Mouse (Mus musculus) lung, postnatal 14 days (tissue): ENCODE data around the gene Ppm1h.

Experiments
- DNase-seq: peaks from one replicate; pipeline ENCODE4 v3.0.0; 2021

Gene Ppm1h

DNA sequence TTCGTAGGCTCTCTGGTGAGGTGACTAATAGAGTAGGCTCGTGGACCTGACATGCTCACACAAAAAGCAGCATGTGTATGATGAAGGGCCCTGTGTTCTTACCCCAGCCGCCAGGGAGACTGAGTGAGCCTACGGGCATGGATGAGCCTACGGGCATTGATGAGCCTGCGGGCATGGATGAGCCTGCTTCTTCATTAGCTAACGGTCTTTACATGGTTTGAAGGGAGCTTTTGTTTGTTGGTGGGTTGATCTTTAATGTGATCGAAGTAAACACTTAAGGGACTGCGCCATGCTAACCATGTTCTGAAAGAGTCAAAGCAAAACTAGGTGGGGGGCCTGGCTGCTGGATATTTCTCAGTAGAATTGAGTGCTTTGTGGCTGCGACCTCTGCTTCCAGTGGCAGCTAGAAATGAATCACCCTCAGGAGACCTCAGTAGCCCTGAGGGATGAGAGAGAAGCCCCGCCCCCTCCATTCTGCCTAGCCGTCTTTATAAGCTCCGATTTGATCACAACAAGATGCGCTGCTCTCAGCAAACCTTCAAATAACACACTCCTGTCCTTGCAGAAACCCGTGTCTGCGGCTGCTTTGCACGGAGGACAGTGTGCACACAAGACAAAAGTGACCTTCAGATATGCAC is 183.9 kb downstream of the Ppm1h start:
- no peak for DNase-seq

DNA sequence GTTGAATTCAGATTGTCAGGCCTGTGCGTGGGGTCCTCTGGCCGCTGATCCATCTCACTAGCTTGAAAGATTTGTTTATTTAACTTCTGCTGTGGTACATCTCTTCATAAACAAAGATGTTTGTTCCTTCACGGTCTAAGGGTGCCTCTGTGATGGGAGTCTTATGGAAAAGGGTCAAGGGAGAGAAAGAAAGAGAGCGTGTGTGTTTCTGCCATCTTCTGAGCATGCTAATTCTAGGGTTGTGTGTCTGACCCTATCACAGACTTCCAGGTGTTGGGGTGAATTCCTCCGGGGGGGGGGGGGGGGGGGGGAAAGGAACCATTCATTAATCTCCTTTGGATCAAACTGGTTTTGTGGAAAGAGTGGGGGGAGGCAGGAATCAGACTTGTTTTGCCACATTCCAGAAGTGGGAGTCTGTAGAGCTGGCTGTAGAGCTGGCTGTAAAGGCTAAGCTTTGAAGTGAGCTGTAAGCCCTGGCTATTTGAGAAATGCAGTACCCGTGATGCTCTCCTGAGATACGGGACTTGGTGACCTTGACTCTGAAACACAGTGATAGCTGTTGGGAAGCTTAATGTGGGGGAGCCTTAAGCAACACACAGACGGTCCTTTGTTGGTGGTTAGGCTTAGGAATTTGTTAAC is 191.4 kb downstream of the Ppm1h start:
- no peak for DNase-seq

DNA sequence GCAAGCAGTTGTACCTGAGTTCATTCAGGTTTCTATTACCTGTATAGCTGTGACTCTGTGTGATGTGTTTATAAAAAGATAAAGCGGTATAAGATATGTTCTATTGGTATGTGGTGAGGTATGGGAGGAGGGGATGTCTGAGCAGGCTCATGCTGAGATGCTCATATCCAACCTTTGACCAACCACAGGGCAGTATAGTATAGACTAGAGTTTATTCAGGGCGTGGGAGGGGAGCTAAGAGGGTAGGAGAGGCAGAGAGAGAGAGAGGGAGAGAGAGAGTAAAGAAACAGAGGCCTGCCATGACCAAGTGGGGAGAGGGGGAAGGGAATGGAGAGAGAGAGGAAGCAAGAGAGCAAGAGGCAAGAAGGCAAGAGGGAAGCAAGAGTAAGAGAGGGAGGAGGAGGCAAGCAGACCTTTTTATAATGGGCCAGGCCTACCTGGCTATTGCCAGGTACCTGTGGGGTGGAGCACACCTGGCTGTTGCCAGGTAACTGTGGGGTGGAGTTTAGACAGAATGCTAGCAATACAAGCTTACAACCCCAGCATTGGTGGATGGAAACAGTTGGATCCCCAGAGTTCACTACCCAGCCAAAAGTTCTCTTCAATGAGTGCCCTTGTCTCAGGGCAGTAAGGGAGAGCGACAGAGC is 192.4 kb downstream of the Ppm1h start:
- DNase-seq = no peak

DNA sequence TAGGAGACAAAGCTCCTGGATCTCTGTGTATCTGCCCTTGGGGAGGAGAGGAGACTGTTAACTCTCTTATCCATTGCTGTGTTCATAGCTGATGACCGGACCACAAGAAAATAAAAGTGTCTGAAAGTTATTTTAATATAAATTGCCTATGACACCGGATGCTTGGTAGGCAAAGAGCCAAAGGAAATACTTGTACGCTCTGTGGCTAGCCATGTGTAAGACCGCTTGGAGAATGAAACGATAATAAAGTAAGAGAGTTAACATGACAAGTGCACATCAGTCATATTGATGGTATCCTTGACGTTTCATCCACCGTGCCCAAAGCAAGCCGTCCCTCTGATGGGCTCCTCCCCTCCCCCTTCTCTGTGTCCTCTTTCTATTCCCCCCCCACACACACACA is 194.2 kb downstream of the Ppm1h start:
- no peak for DNase-seq

DNA sequence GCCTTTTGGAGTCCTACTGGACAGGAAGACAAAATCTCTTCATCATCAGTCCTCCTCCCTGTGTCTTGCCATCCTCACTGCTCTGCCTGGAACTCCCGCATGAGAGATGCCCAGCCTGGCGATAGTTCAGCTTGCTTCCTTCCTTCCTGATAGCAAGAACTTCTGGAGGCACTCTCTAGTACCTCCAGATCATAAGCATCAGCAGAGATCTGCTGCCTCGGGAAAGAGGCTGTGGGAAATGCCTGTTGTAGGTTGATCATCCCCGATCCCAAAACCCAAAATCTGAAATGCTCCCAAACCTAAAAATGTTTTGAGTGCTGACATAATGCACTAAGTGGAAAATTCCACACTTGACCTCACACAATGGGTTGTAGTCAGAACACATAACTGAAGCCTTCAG is 198.4 kb downstream of the Ppm1h start:
- DNase-seq = no peak

DNA sequence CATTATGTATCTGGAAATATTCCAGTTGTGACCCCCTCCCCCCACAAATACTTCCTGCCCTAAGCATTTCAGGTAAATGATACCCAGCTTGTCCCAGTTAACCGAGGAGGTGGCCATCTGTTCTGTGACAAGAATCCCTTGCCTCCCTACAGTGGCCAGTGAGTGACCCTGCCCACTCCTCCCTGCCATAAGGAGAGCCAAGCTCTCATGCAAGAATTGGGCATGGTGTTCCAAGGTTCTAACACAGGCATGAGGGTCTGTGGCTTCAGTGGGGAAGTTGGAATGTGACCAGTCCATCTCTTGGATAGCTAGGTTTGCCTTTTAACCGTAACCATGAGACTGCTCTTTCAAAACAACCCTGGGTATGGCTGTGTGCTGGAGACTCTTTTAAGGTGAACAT is 198.9 kb downstream of the Ppm1h start:
- no peak for DNase-seq

DNA sequence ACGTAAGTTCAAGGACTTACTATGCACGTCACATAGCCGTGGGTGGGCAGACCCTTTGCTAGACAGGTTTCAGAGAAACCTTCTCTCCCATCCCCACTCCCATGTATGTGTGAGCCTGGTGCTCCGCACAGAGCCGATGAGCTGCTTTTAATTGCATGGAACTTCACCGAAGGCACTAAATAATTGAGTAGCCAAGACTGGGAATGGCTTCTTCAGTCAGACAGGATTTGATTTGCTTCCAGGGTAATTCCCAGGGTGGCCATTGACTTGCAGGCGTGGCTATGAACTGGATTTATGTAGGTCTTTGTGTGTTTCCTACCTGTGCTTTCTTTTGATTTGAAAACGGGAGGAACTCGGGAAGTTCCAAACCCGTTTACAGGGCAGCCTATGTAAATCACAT is 202.9 kb downstream of the Ppm1h start:
- no peak for DNase-seq

DNA sequence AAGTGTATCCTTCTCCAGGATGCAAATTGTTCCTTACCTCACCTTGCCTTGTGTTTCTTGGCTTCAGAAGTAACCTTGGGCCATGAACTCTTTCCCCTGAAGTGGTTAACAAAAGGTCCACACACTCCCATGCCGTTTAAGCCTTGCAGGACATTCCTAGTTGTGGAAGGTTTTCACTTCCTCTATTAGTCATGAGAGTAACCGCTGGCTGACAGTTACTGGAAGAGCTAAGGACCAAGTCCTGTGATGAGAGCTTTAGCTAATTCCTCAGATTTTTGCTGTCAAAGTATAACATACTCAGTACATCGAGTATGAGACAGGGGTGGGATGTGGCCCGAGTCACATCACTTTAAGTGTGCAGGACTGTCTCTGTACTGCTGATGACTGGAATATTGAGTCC is 204.1 kb downstream of the Ppm1h start:
- no peak for DNase-seq

DNA sequence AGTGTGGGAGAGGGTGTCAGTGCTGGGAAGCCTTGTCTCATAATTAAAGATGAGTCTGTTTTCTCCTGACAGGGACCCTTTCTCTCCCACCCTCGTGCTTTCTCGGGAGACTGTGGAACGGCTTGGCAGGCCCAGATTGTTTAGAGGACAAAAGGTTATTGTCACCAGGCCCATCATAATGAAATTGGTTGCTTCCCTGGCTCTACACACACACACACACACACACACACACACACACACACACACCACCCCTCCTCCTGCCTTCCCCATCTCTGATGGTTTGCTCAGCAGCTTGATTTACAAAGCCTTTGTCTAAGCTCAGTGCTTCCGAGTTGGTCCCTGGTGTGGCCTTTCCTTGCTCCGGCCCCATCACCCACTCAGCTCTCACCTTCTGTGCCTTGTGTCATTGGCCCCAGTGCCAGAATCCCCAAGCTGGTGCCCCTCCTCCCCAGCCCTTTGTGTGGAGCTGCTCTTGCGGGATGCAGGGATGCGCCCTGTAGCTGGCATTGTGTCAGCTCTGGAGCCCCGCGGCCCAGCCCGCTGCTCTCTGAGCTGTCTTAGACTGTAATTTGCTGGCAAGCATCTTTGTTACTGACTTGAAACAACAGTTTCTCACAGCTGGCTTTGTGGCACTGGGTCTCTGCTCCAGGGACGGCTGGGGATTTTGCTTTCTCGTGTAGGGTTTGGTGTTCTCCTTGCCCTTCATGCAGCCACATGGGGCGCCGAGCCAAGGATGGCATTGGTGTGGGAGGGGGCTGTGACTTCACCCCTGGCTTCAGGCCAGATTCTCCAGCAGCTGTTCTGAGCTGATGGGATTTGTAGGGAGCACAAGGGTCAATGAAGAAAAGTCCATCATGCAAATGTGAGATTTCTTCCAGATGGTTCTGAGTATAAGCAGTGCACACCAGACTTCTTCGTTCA is 205.5 kb downstream of the Ppm1h start:
- peak; percentile 45 for DNase-seq

DNA sequence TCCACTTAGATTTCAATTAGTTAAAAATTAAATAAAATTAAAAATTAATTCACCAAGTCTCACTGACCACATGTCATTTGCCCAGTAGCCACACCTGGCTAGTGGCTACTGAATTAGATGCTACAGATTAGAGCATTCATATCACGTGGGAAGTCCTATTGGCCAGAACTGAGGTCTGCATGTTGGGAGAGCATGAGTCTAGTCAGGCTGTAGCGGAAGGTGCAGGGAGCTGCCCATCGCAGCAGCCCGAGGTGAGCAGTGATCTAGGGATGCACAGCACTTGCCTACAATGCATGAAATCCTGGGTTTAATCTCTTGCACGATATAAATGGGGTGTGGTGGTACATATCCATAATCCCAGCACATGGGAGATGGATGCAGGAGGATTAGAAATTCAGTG is 206.7 kb downstream of the Ppm1h start:
- no peak for DNase-seq

DNA sequence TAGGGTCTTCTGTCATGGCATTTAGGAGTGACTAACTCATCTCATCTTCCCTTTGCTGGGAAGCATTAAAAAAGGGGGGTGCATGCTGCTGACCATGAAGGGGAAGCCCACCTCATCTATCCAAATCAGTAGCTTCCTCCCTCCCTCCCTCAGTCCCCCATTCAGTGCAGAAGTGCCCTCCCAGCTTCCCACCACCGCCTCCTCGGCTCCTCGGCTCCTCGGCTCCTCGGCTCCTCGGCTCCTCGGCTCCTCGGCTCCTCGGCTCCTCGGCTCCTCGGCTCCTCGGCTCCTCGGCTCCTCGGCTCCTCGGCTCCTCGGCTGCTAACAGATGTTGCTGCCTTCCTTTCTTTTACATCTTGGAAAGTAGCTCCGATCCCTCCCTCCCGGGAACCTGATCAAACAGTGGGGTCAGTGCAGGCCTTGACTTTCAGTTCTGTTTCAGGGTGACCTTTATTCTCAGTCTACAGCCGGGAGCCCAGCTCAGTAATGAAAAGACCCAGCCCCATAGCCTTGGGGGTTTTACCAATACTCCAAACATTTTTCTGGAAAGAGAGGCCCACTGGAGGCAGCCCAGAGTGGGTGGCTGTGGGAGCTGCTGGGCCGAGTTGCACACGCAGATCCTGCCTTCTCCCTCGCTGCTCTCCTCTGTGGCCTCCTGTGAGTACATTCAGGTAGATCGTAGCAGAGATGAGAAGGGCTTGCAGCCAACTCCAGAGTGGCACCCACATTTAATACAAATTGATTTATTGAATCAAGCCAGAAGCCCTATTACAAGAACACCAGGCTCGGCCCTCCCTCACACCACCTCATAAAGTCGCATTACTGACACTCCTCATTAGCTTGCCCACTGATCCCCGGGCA is 207.7 kb downstream of the Ppm1h start:
- DNase-seq = no peak

DNA sequence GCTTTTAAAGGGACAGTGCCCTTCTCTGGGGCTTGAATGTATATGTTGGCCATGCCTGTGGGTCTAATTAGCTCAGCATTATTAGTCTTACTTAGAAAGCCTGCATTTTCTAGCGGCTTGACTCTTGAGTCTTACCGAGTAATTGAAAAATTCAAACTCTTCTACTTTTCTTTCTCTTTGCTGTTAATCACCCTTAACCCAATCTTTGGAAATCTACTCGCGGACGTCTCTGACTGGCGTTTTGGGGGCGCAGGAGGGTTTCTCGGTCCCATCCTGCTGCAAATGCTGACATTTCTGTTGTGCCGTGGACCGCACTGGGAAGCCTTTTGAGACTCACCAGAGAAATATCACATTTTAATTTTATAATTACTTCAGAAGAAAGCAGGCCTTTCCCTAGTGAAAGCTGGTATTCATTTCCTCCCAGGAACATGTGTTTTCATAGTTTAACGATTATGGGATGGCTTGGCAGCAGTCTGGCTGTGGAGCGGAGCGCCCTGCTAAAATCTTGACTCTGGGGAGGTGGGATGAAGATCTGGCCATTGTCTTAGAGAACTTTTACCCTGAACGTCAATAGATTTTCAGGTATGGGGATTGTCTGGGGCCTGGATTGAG is 208.5 kb downstream of the Ppm1h start:
- DNase-seq = no peak

DNA sequence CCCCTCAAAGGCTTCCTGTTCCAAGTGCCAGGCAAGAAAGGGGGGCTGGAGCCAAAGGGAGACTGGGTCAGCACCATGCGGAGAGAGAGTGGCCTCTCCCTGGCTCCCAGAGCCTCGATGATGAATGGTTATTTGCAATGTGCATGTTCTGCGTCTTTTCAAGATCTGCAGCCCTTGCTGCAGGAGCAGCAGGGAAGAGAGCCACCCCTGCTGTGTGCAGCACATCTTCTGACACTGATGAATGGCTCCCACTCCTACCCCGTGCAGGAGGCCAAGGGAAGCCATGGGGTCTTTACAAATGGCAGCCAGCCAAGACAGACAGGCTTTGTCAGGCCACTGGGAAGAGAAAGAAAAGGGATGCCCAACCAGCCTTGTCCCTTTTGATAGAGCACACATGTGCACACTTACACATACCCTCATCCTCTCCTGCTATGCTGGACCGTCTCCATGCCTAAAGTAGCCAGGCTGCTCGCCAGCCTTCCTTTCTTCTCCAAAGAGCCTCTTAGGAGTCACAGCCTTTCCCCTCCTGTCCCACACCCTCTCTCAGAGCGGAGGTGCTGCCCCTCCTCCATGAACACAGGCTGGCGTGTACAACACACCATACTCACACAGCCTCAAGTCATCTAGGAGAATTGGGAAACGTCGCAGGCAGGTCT is 209.1 kb downstream of the Ppm1h start:
- DNase-seq = no peak

DNA sequence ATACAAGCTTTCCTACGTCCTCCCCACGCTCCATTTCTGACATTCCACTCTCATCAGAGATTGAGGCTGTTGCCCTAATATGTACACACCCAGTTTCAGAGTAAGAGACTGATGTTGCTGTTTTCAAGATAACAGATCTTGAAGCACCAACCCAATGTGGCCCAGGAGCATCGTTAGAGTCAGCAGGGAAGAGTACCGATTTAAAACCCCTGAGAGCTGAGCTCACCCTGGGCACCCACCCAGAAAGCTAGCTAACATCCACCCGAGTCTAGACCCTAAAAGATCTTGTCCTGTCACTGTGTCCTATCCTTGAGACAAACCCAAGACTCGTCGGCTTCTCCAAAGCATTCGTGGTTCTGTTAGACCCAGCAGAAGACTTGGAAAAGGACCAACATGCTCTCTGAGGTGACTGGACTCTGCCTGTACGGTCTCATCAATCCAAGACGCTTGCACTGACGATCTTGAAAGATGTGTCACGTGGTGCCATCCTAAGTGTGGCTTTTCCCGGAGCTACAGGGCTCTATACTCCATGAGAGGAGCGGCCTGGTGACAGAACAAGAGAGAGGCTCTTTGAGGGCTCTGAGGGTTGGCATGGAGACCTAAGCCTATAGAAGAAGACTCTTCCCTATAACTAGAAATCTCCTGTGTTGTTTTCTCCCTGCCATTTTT is 212.3 kb downstream of the Ppm1h start:
- no peak for DNase-seq

DNA sequence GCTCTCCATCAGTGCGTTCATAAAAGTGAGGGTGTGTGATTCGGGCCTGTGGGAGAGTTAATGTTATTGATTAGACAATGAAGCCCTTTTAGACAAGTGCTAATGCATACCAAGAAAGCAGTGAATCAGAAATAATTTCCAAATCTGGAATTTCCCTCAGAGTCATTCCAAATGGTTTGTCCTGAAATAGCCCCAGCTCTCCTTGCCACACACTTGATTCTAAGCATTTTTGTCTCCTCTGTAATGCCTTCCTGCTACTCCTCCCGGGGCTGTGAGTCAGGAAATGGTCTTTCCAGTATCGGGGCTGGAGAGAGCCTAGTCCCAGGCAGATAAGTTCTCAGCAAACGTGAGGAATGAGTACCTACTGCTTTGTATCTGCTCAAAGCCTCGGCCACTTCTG is 212.9 kb downstream of the Ppm1h start:
- DNase-seq = no peak

DNA sequence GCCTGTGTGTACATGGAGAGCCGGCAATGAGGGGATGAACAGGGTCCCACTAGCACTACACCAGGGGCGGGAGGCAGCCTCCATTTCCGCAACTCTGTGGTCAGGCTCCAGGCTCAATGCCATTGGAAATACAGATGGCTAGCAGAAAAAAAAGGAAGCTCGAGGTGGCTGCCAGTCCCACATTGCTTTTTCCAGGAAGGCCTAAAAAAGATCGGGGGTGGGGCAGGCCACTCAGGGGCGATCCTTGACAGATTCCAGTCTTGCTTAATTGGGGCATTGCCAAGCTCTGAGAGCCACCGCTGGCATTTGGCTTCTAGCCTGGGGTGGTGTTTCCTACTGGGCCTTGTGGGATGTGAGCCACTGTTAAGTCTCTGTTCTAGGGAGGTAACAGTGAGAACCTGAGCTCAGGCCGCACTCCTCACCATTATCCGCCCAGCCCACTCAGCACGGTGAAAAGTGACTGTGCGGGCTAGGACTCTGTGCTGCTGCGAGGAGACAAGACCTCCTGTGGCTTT is 216.1 kb downstream of the Ppm1h start:
- peak; percentile 86 for DNase-seq

DNA sequence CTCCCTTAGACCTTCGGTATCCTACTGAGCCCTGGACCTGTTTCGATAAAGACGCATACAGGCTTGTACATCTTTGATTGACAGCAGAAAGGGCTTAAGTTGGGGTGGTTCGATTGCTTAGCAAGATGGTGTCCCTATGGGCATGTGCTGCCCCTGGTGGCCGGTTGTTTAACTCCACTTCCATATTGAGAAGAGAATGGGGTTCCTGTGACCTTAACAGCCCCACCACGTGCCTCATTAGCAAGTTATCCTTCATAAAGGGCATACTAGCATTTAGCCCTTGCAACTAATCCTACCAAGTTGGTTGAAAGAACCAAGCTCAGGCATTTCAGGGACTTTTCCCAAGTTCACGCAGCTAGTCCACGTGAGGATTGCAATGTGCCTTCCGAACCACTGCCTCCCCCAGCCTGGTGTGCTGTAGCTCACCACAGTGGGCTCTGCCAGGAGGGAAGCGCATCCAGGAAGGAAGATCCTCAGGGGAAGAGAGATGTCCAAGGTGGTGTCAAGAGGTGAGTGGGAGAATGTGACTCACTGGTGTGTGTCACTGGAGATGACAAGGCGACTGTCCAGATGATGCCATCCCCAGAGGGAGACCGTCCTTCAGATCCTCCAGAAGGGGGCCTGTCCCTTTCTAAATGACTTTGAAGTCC is 216.7 kb downstream of the Ppm1h start:
- DNase-seq = peak; percentile 62

DNA sequence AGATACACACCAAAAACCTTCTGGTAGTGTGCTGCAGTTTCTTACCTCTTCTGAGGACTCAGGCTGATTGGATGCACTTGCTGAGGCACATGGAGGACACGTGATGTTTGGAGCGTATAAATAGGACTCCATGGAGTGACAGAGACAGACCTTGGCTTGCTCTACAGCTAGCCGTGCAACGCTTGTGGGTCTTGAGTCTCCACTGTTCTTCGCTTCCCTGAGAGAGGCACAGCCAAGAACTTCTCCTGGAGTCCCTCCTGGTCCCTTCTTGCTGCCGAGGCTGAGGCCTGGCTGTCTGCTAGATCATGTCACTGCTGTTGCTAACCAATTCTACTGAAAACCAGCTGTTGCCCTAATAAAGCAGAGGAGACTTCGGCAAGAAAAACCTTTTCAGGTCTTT is 221.4 kb downstream of the Ppm1h start:
- DNase-seq = no peak

DNA sequence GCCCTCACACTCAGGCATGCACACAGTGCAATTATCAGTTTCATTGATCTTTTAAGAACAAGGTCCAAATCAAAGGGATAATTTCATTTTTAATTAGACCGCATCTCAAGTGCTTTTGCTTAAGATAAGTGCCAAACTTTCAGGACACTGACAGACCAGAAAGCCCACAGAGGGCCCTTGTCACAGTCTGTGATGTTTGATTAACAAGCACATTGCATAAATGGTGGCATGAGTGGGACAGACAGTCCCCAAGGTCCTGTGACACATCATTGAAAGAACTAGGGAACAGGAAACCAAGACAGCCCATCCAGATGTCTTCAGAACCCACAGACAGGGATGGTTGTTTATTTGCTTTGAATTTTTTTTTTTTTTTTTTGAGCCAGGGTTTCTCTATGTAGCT is 221.9 kb downstream of the Ppm1h start:
- DNase-seq = no peak

DNA sequence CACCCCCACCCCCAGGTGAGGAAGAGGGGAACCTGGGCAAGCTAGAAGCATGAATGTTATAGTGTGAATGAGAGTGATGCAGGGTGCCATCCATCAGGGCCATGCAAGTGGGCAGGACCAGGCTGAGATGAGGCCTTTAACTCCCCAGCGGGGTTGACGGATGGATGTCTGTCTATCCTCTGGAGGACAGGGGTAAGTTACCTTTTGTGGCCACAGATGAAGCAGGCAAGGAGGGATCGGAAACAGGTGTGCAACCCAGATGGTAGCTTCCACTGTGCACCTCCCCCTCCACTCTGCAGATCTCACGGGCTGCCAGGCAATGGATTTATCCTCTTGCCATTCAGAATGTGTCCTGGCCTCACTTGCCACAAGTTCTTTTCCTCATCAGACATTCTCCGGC is 222.8 kb downstream of the Ppm1h start:
- no peak for DNase-seq
